Mouse (Mus musculus) ES-E14 (cell line): ENCODE results near the gene Defb36.

Experiments
- CHD2 ChIP-seq: IDR thresholded peaks from 2 replicates; pipeline ENCODE4 v1.6.1; 2014; ENCODE audit warnings: mild to moderate bottlenecking, low read depth, low read length, inconsistent platforms
- MAFK ChIP-seq: IDR thresholded peaks from 2 replicates; pipeline ENCODE4 v1.6.1; 2014; ENCODE audit warnings: mild to moderate bottlenecking, low read depth, low read length, inconsistent platforms; ENCODE audit not compliant: insufficient read depth
- ZC3H11A ChIP-seq: IDR thresholded peaks from 2 replicates; pipeline ENCODE4 v1.6.1; 2012; ENCODE audit warnings: low read depth, mild to moderate bottlenecking, inconsistent platforms, low read length, borderline replicate concordance

GRCm38 (mm10) chr2:152604057-152604456 lies at the start of gene Defb36:
- no peak for TF ChIP-seq MAFK
- TF ChIP-seq ZC3H11A: no peak
- no peak for TF ChIP-seq CHD2
